Mouse (Mus musculus) adrenal gland, adult (tissue): Measurements from ENCODE around the gene Gm4881.

Source experiments
- DNase-seq, 2 experiments: peaks; one replicate each; pipeline ENCODE4 v3.0.0; 2022 to 2023; ENCODE audit warnings: low spot score in 1 of 2; ENCODE audit not compliant: inconsistent age in 2 of 2

The Gm4881 gene

DNA sequence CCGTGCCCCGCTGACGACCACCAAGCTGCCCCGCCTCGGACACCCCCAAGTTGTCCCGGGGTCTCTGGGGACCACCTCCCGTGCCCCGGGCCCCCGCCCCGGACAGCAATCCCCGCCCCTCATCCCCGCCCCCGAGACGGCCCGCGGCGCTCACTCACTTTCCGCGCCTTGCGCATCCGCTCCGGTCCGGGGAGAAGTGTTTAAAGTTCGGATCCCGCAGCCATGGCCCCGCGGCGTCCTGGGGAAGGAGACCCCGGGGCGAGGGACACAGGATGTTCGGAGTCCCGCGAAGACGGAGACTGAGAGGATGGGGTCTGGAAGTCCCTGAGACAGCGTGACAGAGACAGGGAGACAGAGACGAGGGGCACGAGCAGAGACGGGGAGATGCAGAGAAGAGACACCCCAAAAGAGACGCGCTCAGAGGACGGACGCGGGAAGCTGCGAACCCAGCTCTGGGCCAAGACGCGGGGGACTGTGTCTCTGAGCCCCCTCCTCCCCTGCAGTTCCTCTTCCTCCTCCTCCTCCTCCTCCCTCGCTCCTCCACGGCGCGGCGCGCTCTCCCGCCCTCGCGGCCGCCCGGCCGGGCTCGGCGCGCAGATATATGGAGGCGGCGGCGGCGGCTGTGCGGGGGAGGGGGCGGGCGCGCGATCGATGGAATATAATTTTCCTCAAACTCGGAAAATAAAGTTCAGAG lies at the start of gene Gm4881:
Gm4881 (minus strand) TSS at position 238 of the 694 bp plus-strand sequence.
- no peak for DNase-seq

GRCm38 (mm10) chr7:24993081-24993480 lies 48.8 kb upstream of the Gm4881 start:
- peak in 1 of 2 experiments; percentile 59 for DNase-seq

GRCm38 (mm10) chr7:24990478-24990877 lies 46.2 kb upstream of the Gm4881 start:
- no peak for DNase-seq

DNA sequence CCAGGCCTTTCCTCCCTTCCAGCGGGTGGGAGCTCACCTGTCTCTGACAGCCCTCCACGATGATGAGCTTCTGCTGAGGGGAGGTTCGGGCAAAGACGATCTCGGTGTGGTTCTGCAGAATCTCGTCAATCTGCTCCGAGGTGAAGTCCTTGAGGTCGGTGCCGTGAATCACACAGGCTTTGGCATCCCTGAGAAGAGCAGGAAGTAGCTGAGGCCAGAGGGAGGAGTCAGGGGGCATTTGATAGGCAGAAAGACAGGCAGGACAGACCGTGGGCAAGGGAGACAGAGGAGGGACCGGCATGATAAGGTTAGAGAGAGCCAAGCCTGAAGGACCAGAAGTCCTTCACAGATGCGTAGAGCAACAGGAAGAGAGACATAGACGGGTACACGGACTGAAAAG lies 43.6 kb upstream of the Gm4881 start:
- peak; percentile 74 to 91 for DNase-seq

GRCm38 (mm10) chr7:24985799-24986198 lies 41.5 kb upstream of the Gm4881 start:
- DNase-seq: peak in 1 of 2 experiments; percentile 51

DNA sequence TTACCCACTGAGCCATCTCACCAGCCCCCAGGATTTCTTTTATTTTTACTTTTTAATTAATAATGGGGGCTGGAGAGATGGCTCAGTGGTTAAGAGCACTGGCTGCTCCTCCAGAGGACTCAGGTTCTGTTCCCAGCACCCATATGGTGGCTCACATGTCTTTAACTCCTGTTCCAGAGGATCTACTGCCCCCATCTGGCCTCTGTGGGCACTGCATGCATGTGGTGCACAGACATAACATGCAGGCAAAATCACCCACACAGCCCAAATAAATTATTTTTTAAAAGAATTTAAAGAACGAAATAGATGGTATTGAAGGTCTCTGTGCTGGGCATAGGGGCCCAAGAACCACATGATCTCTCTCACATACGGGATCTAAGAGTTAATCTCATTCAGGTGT lies 40.0 kb upstream of the Gm4881 start:
- no peak for DNase-seq

DNA sequence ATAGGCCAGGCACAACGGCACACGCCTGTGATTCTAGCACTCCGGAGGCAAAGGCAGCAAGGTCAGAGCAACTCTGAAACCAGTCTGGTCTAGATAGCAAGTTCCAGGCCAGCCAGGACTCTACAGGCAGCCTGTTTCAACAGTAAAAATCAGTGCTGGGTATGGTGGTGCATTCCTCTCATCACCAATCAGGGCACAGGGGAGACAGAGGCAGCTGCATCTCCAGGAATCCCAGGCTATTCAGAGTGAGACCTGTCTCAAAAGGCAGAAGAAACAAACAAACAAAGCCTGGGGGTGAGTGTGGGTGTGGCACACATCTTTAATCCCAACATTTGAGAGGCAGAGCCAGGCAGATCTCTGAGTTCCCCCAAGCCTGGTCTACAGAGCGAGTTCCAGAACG lies 39.1 kb upstream of the Gm4881 start:
- DNase-seq: no peak

GRCm38 (mm10) chr7:24980439-24980838 lies 36.1 kb upstream of the Gm4881 start:
- no peak for DNase-seq

DNA sequence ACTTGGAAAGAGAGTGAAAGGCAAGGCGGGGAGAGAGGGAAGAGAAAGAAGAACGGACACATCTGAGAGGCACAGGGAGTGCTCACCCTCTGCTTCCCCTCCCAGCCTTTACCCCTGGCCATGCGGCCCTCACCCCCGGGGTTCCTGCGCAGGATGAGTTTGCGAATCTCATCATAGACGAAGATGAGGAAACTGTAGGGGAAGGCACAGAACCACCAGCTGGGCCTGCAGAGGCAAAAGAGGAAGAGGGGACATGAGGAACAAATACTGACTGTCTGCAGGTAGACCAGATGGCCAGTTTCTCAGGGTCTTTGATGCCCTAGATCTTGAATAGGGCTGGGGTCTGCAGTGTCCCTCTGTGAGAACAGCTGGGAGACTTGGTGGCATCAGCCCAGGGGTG lies 34.5 kb upstream of the Gm4881 start:
- DNase-seq: no peak

GRCm38 (mm10) chr7:24974893-24975595 lies 30.8 kb upstream of the Gm4881 start:
- peak in 1 of 2 experiments; percentile 74 for DNase-seq

GRCm38 (mm10) chr7:24973902-24974301 lies 29.6 kb upstream of the Gm4881 start:
- DNase-seq: no peak

GRCm38 (mm10) chr7:24973208-24973607 lies 28.9 kb upstream of the Gm4881 start:
- DNase-seq: peak in 1 of 2 experiments; percentile 52

DNA sequence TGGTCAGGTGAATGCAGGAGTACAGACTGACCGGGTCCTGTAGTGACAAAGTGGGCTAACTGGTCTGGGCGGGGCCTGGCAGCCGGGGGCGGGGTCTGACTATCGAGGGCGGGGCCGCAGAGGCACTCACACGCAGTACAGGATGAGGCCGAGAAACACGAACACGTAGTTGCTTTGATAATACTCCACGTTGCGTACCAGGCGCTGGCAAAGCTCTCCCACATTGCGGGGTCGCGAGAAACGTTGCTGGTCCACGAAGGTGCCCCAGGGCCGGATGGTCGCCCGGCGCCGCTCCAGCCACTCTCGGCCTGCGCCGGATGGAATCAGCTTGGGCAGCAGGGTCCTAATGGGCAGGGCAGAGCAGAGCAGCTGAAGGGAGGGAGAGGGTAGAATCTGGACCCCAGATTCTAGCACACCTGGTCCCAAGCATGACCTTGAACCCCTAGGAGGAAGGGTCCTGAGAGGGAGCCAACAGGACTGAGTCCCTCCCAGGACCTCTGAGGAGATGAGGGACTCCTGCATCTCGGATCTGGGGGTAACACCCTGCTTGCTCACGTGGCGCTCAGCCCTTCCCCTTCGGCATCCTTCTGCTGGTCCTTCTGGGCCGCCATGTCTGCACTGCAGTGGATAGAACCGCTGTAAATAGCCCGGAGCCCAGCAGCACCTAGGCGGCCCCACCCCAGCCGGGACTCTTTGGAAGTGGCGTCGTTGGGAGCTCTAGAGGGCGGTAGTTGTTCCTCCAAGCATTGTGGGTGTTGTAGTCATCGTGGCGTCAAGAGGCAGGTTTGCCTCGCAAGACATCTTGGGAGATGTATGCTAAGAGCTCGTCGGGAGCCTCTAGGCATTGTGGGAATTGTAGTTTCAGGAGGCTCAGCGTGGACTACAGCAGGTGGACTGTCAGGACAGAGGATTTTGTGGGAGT lies 27.9 kb upstream of the Gm4881 start, which contains the start of gene Rabac1:
Rabac1 (minus strand) TSS at position 783 of the 922 bp plus-strand sequence.
- peak; percentile 95 to 97 for DNase-seq

DNA sequence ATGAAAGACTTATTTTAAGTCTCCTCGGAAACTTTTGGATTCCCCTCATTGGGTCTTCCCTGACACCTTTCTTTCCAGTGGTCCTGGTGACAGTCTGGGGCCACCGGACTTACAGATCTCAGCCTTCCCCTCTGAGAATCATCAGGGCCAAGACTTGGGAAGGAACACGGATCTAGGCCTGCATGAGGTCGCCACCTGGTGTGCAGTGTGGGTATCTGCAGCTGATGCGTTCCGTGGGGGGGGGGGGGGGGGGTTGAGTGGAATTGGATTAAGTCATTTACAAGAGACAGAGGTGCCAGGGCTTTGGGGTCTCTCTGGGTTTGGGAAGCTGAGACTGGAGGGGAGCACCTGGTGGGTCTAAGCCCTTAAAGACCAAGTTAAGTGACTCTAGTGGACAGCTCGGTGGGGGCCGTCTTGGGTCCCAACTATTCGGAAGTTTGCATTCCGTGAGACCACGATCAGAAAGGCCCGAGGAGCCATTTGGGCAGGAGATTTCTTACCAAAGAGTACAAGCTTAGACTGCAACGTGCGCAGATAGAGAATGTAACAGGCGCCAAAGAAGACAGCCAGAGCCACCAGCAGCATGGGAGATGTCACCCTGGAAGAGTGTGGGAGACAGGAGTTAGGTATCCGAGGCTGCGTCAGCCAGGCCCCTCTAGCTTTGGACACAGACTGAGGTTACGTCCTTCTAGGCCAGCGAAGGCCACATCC lies 27.1 kb upstream of the Gm4881 start:
- peak; percentile 42 to 70 for DNase-seq

- no peak for DNase-seq
Measured at GRCm38 (mm10) chr7:24970341-24970740, 26.0 kb upstream of the Gm4881 start.

DNA sequence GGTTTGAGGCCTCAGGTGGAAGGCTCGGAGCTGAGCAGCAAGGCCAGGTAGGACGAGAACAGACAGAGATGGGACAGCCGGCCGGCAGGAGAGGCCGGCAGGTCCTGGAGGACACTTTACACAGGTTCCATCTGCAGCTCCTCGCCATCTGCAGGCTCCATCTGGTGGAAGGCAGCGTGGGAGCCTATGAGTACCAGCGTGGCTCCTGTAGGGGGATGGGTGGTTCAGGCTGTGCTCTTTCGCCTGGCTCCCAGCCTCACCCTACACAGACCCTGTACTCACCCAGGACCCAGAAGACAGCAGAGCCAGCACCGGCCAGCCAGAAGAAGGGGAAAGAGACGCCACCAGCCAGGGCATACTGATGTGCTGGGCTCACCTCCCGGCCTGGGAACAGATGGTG lies 25.5 kb upstream of the Gm4881 start:
- DNase-seq: no peak

DNA sequence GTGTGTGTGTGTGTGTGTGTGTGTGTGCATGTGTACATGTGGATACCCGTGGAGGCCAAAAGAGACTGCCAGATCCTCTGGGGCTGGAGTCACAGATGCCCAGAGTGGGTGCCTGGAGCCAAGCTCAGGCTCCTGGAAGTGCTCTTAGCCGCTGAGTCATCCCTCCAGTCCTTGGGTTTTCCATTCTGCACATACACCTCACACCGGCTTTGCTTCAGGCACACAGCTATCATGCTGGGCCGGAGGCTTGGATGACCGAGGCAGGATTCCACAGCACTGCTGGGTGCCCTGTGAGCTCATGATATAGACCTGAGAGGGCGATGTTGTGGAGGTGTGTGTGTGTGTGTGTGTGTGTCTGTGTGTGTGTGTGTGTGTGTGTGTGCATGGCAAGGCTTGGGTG lies 24.2 kb upstream of the Gm4881 start:
- no peak for DNase-seq

GRCm38 (mm10) chr7:24967966-24968365 lies 23.7 kb upstream of the Gm4881 start:
- no peak for DNase-seq

GRCm38 (mm10) chr7:24964897-24965535 lies 20.7 kb upstream of the Gm4881 start:
- DNase-seq: peak; percentile 72 to 93

DNA sequence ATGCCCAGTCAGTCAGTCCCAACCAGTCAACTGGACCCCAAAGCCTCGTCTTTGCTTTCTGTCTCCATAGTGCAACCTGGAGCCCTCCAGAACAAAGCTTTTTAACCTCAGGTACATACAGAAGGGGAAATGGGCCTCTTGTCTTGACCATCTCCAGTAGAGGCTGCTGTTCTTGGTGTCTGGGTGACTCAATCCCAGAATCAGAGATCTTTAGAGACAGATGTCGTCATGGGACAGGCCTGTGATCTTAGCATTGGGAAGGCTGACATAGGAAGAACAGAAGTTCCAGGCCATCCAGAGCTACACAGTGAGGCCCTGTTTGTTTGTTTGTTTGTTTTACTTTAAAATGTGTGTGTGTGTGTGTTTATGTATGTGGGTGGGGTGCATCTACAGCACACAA lies 20.0 kb upstream of the Gm4881 start:
- no peak for DNase-seq
